In genomic region chr3:96904851-96905541, GRCm38 (mm10) we compare ENCODE assay signal across 8 mouse cellular contexts. TPM values are rescaled to one million over a fixed set of nuclear protein-coding genes. Genes with fewer than 3 reads are reported as not detected.
DNase-seq lines count a peak whose midpoint lies in the region; ATAC-seq and TF ChIP-seq lines count a peak whose summit lies in the region.

Gene Gpr89 (minus strand): TSS chr3:96905346.

- no peaks in the 10 kb centered on the region for H3K9me3 ChIP-seq in ES-Bruce4 (replicated peaks; ENCODE audit: control insufficient read depth, insufficient read depth, low read length, poor library complexity, severe bottlenecking)
- H3K9me3 ChIP-seq in forebrain, embryonic 13.5 days (replicated peaks), result no peaks in the 10 kb centered on the region
- no peaks in the 10 kb centered on the region for H3K9me3 ChIP-seq in liver, postnatal 0 days (ENCODE audit: low read length)
- H3K9me3 ChIP-seq in neural tube, embryonic 14.5 days (ENCODE audit: control insufficient read depth, low read length), result no peaks in the 10 kb centered on the region

- no peaks in the 10 kb centered on the region for H3K4me1 ChIP-seq in ES-Bruce4 (ENCODE audit: control insufficient read depth, insufficient read depth, low read length)
- peaks cover 13% of the 10 kb centered on the region for H3K4me1 ChIP-seq in forebrain, embryonic 13.5 days
- peaks cover 14% of the 10 kb centered on the region for H3K4me1 ChIP-seq in liver, postnatal 0 days (ENCODE audit: insufficient read depth)
- H3K4me1 ChIP-seq in neural tube, embryonic 14.5 days (ENCODE audit: control insufficient read depth, insufficient read depth, low read length), result peaks cover 6% of the 10 kb centered on the region

- H3K27ac ChIP-seq in ES-Bruce4 (ENCODE audit: insufficient read depth, low read length), result no peak within 1 kb of the TSS
- peak within 1 kb of the TSS; percentile 20; the same call in 1 of the 2 replicates for H3K27ac ChIP-seq in forebrain, embryonic 13.5 days
- H3K27ac ChIP-seq in liver, postnatal 0 days (ENCODE audit: low read depth), result peak within 1 kb of the TSS; percentile 66
- H3K27ac ChIP-seq in neural tube, embryonic 14.5 days (ENCODE audit: low read depth, low read length), result peak within 1 kb of the TSS; percentile 55; the same call in 1 of the 2 replicates

- peak within 1 kb of the TSS; percentile 86 for H3K4me2 ChIP-seq in forebrain, embryonic 13.5 days
- peak within 1 kb of the TSS; percentile 99 for H3K4me2 ChIP-seq in liver, postnatal 0 days (ENCODE audit: low read depth, low read length)
- peak within 1 kb of the TSS; percentile 81 for H3K4me2 ChIP-seq in neural tube, embryonic 14.5 days (ENCODE audit: low read depth, low read length)

- H3K4me3 ChIP-seq in ES-Bruce4 (ENCODE audit: low read depth, low read length), result peak within 1 kb of the TSS; percentile 100
- peak within 1 kb of the TSS; percentile 85 for H3K4me3 ChIP-seq in forebrain, embryonic 13.5 days
- H3K4me3 ChIP-seq in liver, postnatal 0 days (ENCODE audit: low read depth, low read length), result peak within 1 kb of the TSS; percentile 99
- H3K4me3 ChIP-seq in neural tube, embryonic 14.5 days (ENCODE audit: low read depth, low read length), result peak within 1 kb of the TSS; percentile 98

- H3K27me3 ChIP-seq in ES-Bruce4 (ENCODE audit: control insufficient read depth, insufficient read depth, low read length, poor library complexity, severe bottlenecking), result no peaks in the 10 kb centered on the region
- peaks cover 20% of the 10 kb centered on the region for H3K27me3 ChIP-seq in forebrain, embryonic 13.5 days
- H3K27me3 ChIP-seq in liver, postnatal 0 days (ENCODE audit: insufficient read depth, low read length), result 0 out of 2 replicates have a peak, but pooled peaks cover under 1% of the 10 kb centered on the region
- 0 out of 2 replicates have a peak, but pooled peaks cover 2% of the 10 kb centered on the region for H3K27me3 ChIP-seq in neural tube, embryonic 14.5 days (ENCODE audit: control insufficient read depth, insufficient read depth, low read length)

- peak; percentile 95 for ATAC-seq in cerebellum, adult (ENCODE audit: insufficient number of reproducible peaks, low FRiP score, low TSS enrichment)
- peak; percentile 98 for ATAC-seq in forebrain, embryonic 13.5 days
- peak; percentile 99 for ATAC-seq in liver, postnatal 0 days
- ATAC-seq in neural tube, embryonic 14.5 days (ENCODE audit: low read depth), result peak; percentile 98

- TF ChIP-seq CTCF in ES-Bruce4 (IDR thresholded peaks at IDR 0.05; ENCODE audit: low read depth, low read length), result no peak
- TF ChIP-seq CTCF in liver, postnatal 0 days (IDR thresholded peaks at IDR 0.05; ENCODE audit: low read depth), result no peak

- peak within 1 kb of the TSS; percentile 86 for H3K9ac ChIP-seq in ES-Bruce4 (ENCODE audit: low read depth, poor library complexity, severe bottlenecking)
- H3K9ac ChIP-seq in forebrain, embryonic 13.5 days, result peak within 1 kb of the TSS; percentile 84
- peak within 1 kb of the TSS; percentile 97 for H3K9ac ChIP-seq in liver, postnatal 0 days (replicated peaks)
- peak within 1 kb of the TSS; percentile 97 for H3K9ac ChIP-seq in neural tube, embryonic 14.5 days (replicated peaks; ENCODE audit: low read depth, low read length)

- no peaks in the 10 kb centered on the region for H3K36me3 ChIP-seq in ES-Bruce4 (ENCODE audit: control insufficient read depth, insufficient read depth, low read length, poor library complexity, severe bottlenecking)
- no peaks in the 10 kb centered on the region for H3K36me3 ChIP-seq in forebrain, embryonic 13.5 days (ENCODE audit: poor library complexity, severe bottlenecking)
- H3K36me3 ChIP-seq in liver, postnatal 0 days (replicated peaks; ENCODE audit: insufficient read depth, low read length), result no peaks in the 10 kb centered on the region
- H3K36me3 ChIP-seq in neural tube, embryonic 14.5 days (ENCODE audit: control insufficient read depth, insufficient read depth, low read length), result no peaks in the 10 kb centered on the region

- whole genome bisulfite sequencing in forebrain, embryonic 13.5 days, result under 1% methylated on average over 40 of the region's 40 CpGs
- under 1% methylated on average over 40 of the region's 40 CpGs for WGBS in large intestine, adult 2 months
- under 1% methylated on average over 40 of the region's 40 CpGs for WGBS in liver, postnatal 0 days (ENCODE audit: insufficient replicate concordance)
- under 1% methylated on average over 37 of the region's 40 CpGs for whole genome bisulfite sequencing in neural tube, embryonic 14.5 days

- TF ChIP-seq EP300 in ES-Bruce4 (IDR thresholded peaks at IDR 0.05; ENCODE audit: insufficient read depth, low read depth, low read length), result no peak
- no peak for TF ChIP-seq EP300 in liver, postnatal 0 days (IDR thresholded peaks at IDR 0.05; ENCODE audit: low read depth)

- intact Hi-C loops in heart, postnatal 10 days (cut with DNase I), result no loop called here

- no peak for TF ChIP-seq POLR2A in ES-Bruce4 (IDR thresholded peaks at IDR 0.05; ENCODE audit: insufficient read depth, low read length)

- DNase-seq in heart, postnatal 10 days, result peak; percentile 94 to 96
- peak; percentile 88 for DNase-seq in large intestine, adult 2 months (ENCODE audit: low read depth, low spot score)
- DNase-seq in liver, postnatal 0 days, result peak; percentile 96
- peak; percentile 95 for DNase-seq in testis, postnatal 10 days (ENCODE audit: low spot score)

RNA-seq across cellular contexts. Expression of gene Gpr89, which starts in this region (rescaled TPM):
- 31.2 and 35.6 TPM in 2 replicates for polyA plus RNA-seq in ES-Bruce4 (2011; ENCODE audit: insufficient read depth, insufficient read length, low read depth, missing spikeins)
- 37.4 and 38.9 TPM in 2 replicates for polyA plus RNA-seq in forebrain, embryonic 13.5 days (2015; fragmentation: Nextera tagmentation; extraction: Ambion mirVana)
- 10 to 100 TPM; 20.5 to 23.8 TPM for total RNA-seq in heart, postnatal 10 days (2021)
- 28.0 and 54.4 TPM in 2 replicates for polyA plus RNA-seq in large intestine, adult 2 months (2012; rRNA removed)
- polyA plus RNA-seq in liver, postnatal 0 days (2015; fragmentation: Nextera tagmentation; extraction: Ambion mirVana), result 20.0 and 21.1 TPM in 2 replicates
- 40.2 and 41.8 TPM in 2 replicates for polyA plus RNA-seq in neural tube, embryonic 14.5 days (2014; fragmentation: Nextera tagmentation; extraction: Ambion mirVana)
